Mouse (Mus musculus): ENCODE measurements around the gene Ubtf. TPM values are rescaled to one million over a fixed set of nuclear protein-coding genes. Genes with fewer than 3 reads are reported as not detected.

Ubtf gene
- polyA plus RNA-seq, 1 experiment, result not detected

- Histone ChIP-seq H3K4me1 (ENCODE audit: control insufficient read depth, insufficient read depth, low read length) (no peaks in the 10 kb centered on the region), H3K4me3 (ENCODE audit: insufficient read depth, low read depth, low read length) (no peak overlapping the region), H3K27ac (ENCODE audit: insufficient read depth, low read depth, low read length) (no peak overlapping the region)
- no peak for TF ChIP-seq POLR2A (IDR thresholded peaks at IDR 0.05; ENCODE audit: insufficient read depth, low read depth, low read length)
- no peak for TF ChIP-seq CTCF (IDR thresholded peaks at IDR 0.05; ENCODE audit: insufficient read depth, low read depth, low read length)
- WGBS, result 70% methylated on average over 11 of the region's 11 CpGs
Observed at GRCm38 (mm10) chr11:102339195-102339594, 19.7 kb upstream of the Ubtf start.

GRCm38 (mm10) chr11:102338561-102338960 lies 19.0 kb upstream of the Ubtf start:
- H3K4me3 ChIP-seq (ENCODE audit: insufficient read depth, low read depth, low read length), result no peak overlapping the region
- 35% methylated on average over 3 of the region's 3 CpGs for WGBS
- TF ChIP-seq CTCF (IDR thresholded peaks at IDR 0.05; ENCODE audit: insufficient read depth, low read depth, low read length), result no peak
- TF ChIP-seq POLR2A (IDR thresholded peaks at IDR 0.05; ENCODE audit: insufficient read depth, low read depth, low read length), result no peak
- H3K27ac ChIP-seq (ENCODE audit: insufficient read depth, low read depth, low read length), result no peak overlapping the region
- H3K4me1 ChIP-seq (ENCODE audit: control insufficient read depth, insufficient read depth, low read length), result no peaks in the 10 kb centered on the region

- WGBS, result 84% methylated on average over 1 of the region's 1 CpGs
- no peak for TF ChIP-seq POLR2A (IDR thresholded peaks at IDR 0.05; ENCODE audit: insufficient read depth, low read depth, low read length)
- no peak for TF ChIP-seq CTCF (IDR thresholded peaks at IDR 0.05; ENCODE audit: insufficient read depth, low read depth, low read length)
- no peak overlapping the region for H3K4me3 ChIP-seq (ENCODE audit: insufficient read depth, low read depth, low read length)
- no peaks in the 10 kb centered on the region for H3K4me1 ChIP-seq (ENCODE audit: control insufficient read depth, insufficient read depth, low read length)
- H3K27ac ChIP-seq (ENCODE audit: insufficient read depth, low read depth, low read length), result no peak overlapping the region
Observed at GRCm38 (mm10) chr11:102337921-102338320, 18.4 kb upstream of the Ubtf start.

GRCm38 (mm10) chr11:102336191-102336590 lies 16.6 kb upstream of the Ubtf start:
- TF ChIP-seq POLR2A (IDR thresholded peaks at IDR 0.05; ENCODE audit: insufficient read depth, low read depth, low read length), result no peak
- TF ChIP-seq CTCF (IDR thresholded peaks at IDR 0.05; ENCODE audit: insufficient read depth, low read depth, low read length), result no peak
- Histone ChIP-seq H3K27ac (ENCODE audit: insufficient read depth, low read depth, low read length) (no peak overlapping the region), H3K4me1 (ENCODE audit: control insufficient read depth, insufficient read depth, low read length) (no peaks in the 10 kb centered on the region), H3K4me3 (ENCODE audit: insufficient read depth, low read depth, low read length) (no peak overlapping the region)
- 37% methylated on average over 1 of the region's 1 CpGs for WGBS

GRCm38 (mm10) chr11:102334973-102335700 lies 15.6 kb upstream of the Ubtf start:
- WGBS, result 32% methylated on average over 9 of the region's 9 CpGs
- H3K4me3 ChIP-seq (ENCODE audit: insufficient read depth, low read depth, low read length), result no peak overlapping the region
- no peak overlapping the region for H3K27ac ChIP-seq (ENCODE audit: insufficient read depth, low read depth, low read length)
- TF ChIP-seq POLR2A (IDR thresholded peaks at IDR 0.05; ENCODE audit: insufficient read depth, low read depth, low read length) (no peak), CTCF (IDR thresholded peaks at IDR 0.05; ENCODE audit: insufficient read depth, low read depth, low read length) (no peak)
- no peaks in the 10 kb centered on the region for H3K4me1 ChIP-seq (ENCODE audit: control insufficient read depth, insufficient read depth, low read length)

- no peak overlapping the region for H3K27ac ChIP-seq (ENCODE audit: insufficient read depth, low read depth, low read length)
- 66% methylated on average over 4 of the region's 4 CpGs for WGBS
- H3K4me1 ChIP-seq (ENCODE audit: control insufficient read depth, insufficient read depth, low read length), result no peaks in the 10 kb centered on the region
- H3K4me3 ChIP-seq (ENCODE audit: insufficient read depth, low read depth, low read length), result no peak overlapping the region
- TF ChIP-seq CTCF (IDR thresholded peaks at IDR 0.05; ENCODE audit: insufficient read depth, low read depth, low read length) (no peak), POLR2A (IDR thresholded peaks at IDR 0.05; ENCODE audit: insufficient read depth, low read depth, low read length) (no peak)
Observed at GRCm38 (mm10) chr11:102334010-102334409, 14.5 kb upstream of the Ubtf start.

GRCm38 (mm10) chr11:102333061-102333460 lies 13.5 kb upstream of the Ubtf start:
- TF ChIP-seq CTCF (IDR thresholded peaks at IDR 0.05; ENCODE audit: insufficient read depth, low read depth, low read length) (no peak), POLR2A (IDR thresholded peaks at IDR 0.05; ENCODE audit: insufficient read depth, low read depth, low read length) (no peak)
- Histone ChIP-seq H3K4me1 (ENCODE audit: control insufficient read depth, insufficient read depth, low read length) (no peaks in the 10 kb centered on the region), H3K27ac (ENCODE audit: insufficient read depth, low read depth, low read length) (no peak overlapping the region), H3K4me3 (ENCODE audit: insufficient read depth, low read depth, low read length) (no peak overlapping the region)

- no peak for TF ChIP-seq CTCF (IDR thresholded peaks at IDR 0.05; ENCODE audit: insufficient read depth, low read depth, low read length)
- no peak for TF ChIP-seq POLR2A (IDR thresholded peaks at IDR 0.05; ENCODE audit: insufficient read depth, low read depth, low read length)
- no peak overlapping the region for H3K27ac ChIP-seq (ENCODE audit: insufficient read depth, low read depth, low read length)
- WGBS, result 59% methylated on average over 4 of the region's 4 CpGs
- no peak overlapping the region for H3K4me3 ChIP-seq (ENCODE audit: insufficient read depth, low read depth, low read length)
- no peaks in the 10 kb centered on the region for H3K4me1 ChIP-seq (ENCODE audit: control insufficient read depth, insufficient read depth, low read length)
Observed at GRCm38 (mm10) chr11:102331806-102332205, 12.3 kb upstream of the Ubtf start.

- H3K4me3 ChIP-seq (ENCODE audit: insufficient read depth, low read depth, low read length), result no peak overlapping the region
- no peak for TF ChIP-seq CTCF (IDR thresholded peaks at IDR 0.05; ENCODE audit: insufficient read depth, low read depth, low read length)
- no peak for TF ChIP-seq POLR2A (IDR thresholded peaks at IDR 0.05; ENCODE audit: insufficient read depth, low read depth, low read length)
- WGBS, result 81% methylated on average over 3 of the region's 3 CpGs
- no peak overlapping the region for H3K27ac ChIP-seq (ENCODE audit: insufficient read depth, low read depth, low read length)
- no peaks in the 10 kb centered on the region for H3K4me1 ChIP-seq (ENCODE audit: control insufficient read depth, insufficient read depth, low read length)
Observed at GRCm38 (mm10) chr11:102330039-102330438, 10.5 kb upstream of the Ubtf start.

All from olfactory bulb, adult 2 months (tissue).